Mouse (Mus musculus): ENCODE results near the gene Gm35315. TPM values are rescaled to one million over a fixed set of nuclear protein-coding genes. Genes with fewer than 3 reads are reported as not detected.

Gm35315 gene
- total and polyA plus RNA-seq, 3 experiments, result 0.10 to 7.4 (median 3.8) TPM

DNA sequence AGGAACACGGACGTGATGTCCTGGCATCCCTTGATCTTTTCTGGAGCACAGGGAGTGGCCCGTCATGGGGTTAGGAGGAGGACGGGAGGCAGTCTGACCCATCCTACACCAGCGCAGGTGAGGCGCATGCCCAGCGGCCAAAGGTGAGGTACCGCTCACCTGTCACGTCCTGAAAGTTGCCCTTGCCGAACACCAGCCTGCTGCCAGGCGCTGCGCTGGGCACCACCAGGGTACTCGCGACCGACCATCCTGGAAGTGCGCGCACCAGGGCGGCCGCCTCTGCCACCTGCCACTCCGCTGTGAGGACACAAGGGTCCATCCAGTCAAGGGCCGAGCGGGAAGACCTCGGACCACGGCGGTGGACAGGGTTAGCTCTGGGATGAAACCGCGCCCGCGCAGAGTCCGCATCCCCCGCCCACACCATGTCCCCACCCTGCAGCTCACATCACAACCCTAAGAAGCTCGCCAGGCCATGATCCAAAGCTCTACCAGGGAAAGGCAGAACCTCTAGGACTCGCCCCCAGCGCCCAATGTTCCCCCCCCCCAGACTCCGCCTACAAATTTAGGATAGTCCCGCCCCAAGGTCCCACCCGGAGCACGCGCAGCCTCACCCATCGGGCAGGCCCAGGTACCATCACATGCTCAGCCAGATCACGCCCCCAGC, 12.8 kb upstream of the Gm35315 start:
- peaks cover 50% of the 10 kb centered on the region for H3K36me3 ChIP-seq (replicated peaks)
- ATAC-seq (ENCODE audit: extremely low read depth, insufficient number of reproducible peaks, low FRiP score, poor library complexity, severe bottlenecking) (no peak), DNase-seq (ENCODE audit: low spot score) (no peak)
- TF ChIP-seq POLR2AphosphoS5 (IDR thresholded peaks at IDR 0.05; ENCODE audit: insufficient replicate concordance, low read depth, low read length) (no peak), GATA2 (IDR thresholded peaks at IDR 0.05; ENCODE audit: borderline replicate concordance, low read depth, low read length) (no peak), GATA1 (IDR thresholded peaks at IDR 0.05; ENCODE audit: borderline replicate concordance, low read length) (no peak), TAL1 (conservative IDR thresholded peaks at IDR 0.05; ENCODE audit: low read depth, low read length) (no peak), CTCF (IDR thresholded peaks at IDR 0.05; ENCODE audit: low read depth, low read length) (no peak)
- H3K4me3 ChIP-seq (ENCODE audit: low read depth, low read length), result peak overlapping the region; percentile 87
- no peaks in the 10 kb centered on the region for H3K27me3 ChIP-seq (ENCODE audit: insufficient read depth, low read length)
- H3K4me1 ChIP-seq (ENCODE audit: insufficient read depth, low read depth, low read length), result peaks cover 49% of the 10 kb centered on the region
- H3K9me3 ChIP-seq (replicated peaks), result peaks cover 44% of the 10 kb centered on the region

DNA sequence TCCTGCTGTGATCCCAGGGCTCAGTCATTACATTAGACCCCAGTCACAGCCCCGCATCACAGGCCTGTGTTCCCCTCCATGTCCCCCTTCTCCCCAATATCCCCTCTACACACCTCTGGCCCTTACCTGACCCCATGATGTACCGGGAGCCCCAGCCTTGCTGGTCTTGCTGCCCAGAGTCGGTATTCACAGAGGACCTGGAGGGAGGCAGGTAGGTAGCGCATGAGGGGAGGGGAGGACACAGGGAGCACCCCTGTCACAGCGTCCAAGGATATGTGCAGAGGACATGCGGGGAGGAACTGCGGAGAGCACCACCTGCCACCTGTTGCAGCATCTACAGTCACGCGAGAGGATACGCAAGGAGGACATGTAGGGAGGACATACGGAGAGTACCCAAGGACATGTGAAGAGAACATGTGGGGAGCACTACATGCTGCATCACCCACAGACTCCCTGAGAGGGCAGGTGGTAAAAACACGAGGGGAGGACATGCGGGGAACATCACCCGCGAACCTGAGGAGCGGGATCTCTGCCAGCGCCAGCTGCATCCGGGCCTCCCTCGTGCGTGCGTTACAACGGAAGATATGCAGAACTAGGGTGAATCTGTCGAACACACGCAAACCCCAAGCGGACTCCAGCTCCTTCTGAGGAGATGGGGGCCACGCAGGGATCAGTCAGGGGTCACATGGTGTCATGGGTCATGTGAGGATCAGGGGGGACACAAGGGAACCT, 12.1 kb upstream of the Gm35315 start:
- peaks cover 56% of the 10 kb centered on the region for H3K36me3 ChIP-seq (replicated peaks)
- TF ChIP-seq CTCF (IDR thresholded peaks at IDR 0.05; ENCODE audit: low read depth, low read length), result no peak
- no peak for TF ChIP-seq GATA2 (IDR thresholded peaks at IDR 0.05; ENCODE audit: borderline replicate concordance, low read depth, low read length)
- TF ChIP-seq TAL1 (conservative IDR thresholded peaks at IDR 0.05; ENCODE audit: low read depth, low read length), result no peak
- H3K4me1 ChIP-seq (ENCODE audit: insufficient read depth, low read depth, low read length), result peaks cover 50% of the 10 kb centered on the region
- H3K27me3 ChIP-seq (ENCODE audit: insufficient read depth, low read length), result no peaks in the 10 kb centered on the region
- ATAC-seq (ENCODE audit: extremely low read depth, insufficient number of reproducible peaks, low FRiP score, poor library complexity, severe bottlenecking), result no peak
- H3K9me3 ChIP-seq (replicated peaks), result peaks cover 51% of the 10 kb centered on the region
- DNase-seq (ENCODE audit: low spot score), result no peak
- peak overlapping the region; percentile 87 for H3K4me3 ChIP-seq (ENCODE audit: low read depth, low read length)

DNA sequence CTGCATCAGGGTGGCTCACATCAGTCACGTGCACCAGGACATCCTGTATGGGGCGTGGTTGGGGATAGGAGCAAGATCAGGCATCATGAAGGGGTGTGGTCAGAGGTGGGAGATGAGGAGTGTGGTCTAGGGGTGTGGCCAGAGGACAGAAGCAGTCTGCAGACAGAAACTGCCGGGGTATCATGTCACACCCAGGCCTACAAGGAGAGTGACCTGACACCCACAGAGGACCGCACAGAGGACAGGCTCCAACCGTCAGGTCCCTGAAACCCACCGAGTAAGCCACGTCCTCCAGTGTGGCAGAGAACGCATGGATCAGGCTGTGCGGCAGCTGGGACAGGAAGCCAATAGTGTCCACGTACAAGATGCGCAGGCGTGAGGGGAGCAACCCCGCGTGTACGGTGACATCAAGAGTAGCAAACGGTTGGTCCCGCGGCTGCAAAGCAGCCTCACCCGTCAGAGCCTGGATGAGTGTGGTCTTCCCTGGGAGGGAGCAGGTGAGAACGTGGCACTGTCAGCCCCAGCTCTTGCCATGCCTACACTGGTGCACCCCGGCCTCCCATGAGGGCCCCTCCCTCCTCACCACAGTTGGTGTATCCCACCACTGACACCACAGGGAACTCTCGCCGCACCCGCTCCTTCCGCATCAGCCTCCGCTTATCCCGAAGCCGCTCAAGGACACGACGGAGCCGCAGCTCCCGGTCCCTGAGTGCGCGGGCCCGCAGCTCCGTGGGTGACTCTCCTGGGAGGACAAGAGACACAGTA, 10.6 kb upstream of the Gm35315 start:
- DNase-seq (ENCODE audit: low spot score) (no peak), ATAC-seq (ENCODE audit: extremely low read depth, insufficient number of reproducible peaks, low FRiP score, poor library complexity, severe bottlenecking) (no peak)
- Histone ChIP-seq H3K36me3 (replicated peaks) (peaks cover 56% of the 10 kb centered on the region), H3K4me1 (ENCODE audit: insufficient read depth, low read depth, low read length) (peaks cover 55% of the 10 kb centered on the region), H3K27me3 (ENCODE audit: insufficient read depth, low read length) (peaks cover 4% of the 10 kb centered on the region; the same call in 1 of the 2 replicates), H3K4me3 (ENCODE audit: low read depth, low read length) (peak overlapping the region; percentile 21; the same call in 1 of the 2 replicates), H3K9me3 (replicated peaks) (peaks cover 53% of the 10 kb centered on the region)
- no peak for TF ChIP-seq GATA2 (IDR thresholded peaks at IDR 0.05; ENCODE audit: borderline replicate concordance, low read depth, low read length)
- no peak for TF ChIP-seq CTCF (IDR thresholded peaks at IDR 0.05; ENCODE audit: low read depth, low read length)
- no peak for TF ChIP-seq POLR2AphosphoS5 (IDR thresholded peaks at IDR 0.05; ENCODE audit: insufficient replicate concordance, low read depth, low read length)
- no peak for TF ChIP-seq TAL1 (conservative IDR thresholded peaks at IDR 0.05; ENCODE audit: low read depth, low read length)
- TF ChIP-seq GATA1 (IDR thresholded peaks at IDR 0.05; ENCODE audit: borderline replicate concordance, low read length), result no peak

DNA sequence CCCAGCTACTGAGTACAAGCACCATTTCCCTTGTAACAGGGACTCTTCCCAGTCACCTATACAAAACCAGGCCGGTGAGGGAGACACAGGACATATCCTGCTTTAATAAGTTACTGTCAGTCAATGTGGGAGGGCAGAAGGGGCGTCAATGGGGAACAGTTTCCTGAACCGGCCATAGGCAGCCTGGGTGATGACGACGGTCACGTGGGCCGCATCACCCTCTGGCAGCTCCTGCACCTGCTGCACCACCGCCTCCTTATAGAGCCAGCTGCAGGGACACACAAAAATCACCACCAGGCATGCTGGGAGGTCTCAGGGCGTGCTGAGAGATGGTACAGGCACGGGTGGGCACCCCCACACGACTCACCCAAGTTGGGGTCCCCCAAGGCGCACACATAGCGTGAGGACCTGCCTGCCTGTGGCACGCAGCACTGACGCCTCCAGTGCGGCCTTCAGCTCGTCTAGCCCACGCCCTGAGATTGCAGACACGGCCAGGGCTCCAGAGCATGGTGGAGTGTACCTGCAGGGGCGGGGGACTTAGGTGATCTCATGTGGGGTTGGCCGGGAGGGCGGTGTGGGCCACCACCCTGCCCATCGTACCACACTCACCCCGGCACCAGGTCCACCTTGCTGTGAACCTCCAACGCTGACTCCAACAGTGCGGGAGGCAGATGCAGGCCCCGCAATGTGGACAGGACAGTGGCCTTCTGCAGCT, 9.8 kb upstream of the Gm35315 start:
- TF ChIP-seq CTCF (IDR thresholded peaks at IDR 0.05; ENCODE audit: low read depth, low read length), result no peak
- TF ChIP-seq GATA2 (IDR thresholded peaks at IDR 0.05; ENCODE audit: borderline replicate concordance, low read depth, low read length), result no peak
- no peak for TF ChIP-seq TAL1 (conservative IDR thresholded peaks at IDR 0.05; ENCODE audit: low read depth, low read length)
- no peak for TF ChIP-seq POLR2AphosphoS5 (IDR thresholded peaks at IDR 0.05; ENCODE audit: insufficient replicate concordance, low read depth, low read length)
- no peak for TF ChIP-seq GATA1 (IDR thresholded peaks at IDR 0.05; ENCODE audit: borderline replicate concordance, low read length)
- peaks cover 56% of the 10 kb centered on the region for H3K36me3 ChIP-seq (replicated peaks)

GRCm38 (mm10) chr5:110102853-110103625, 8.8 kb upstream of the Gm35315 start:
- Histone ChIP-seq H3K36me3 (replicated peaks) (peaks cover 56% of the 10 kb centered on the region), H3K4me1 (ENCODE audit: insufficient read depth, low read depth, low read length) (peaks cover 52% of the 10 kb centered on the region), H3K27me3 (ENCODE audit: insufficient read depth, low read length) (peaks cover 4% of the 10 kb centered on the region; the same call in 1 of the 2 replicates), H3K4me3 (ENCODE audit: low read depth, low read length) (no peak overlapping the region), H3K9me3 (replicated peaks) (peaks cover 53% of the 10 kb centered on the region)
- TF ChIP-seq GATA1 (IDR thresholded peaks at IDR 0.05; ENCODE audit: borderline replicate concordance, low read length), result no peak
- TF ChIP-seq GATA2 (IDR thresholded peaks at IDR 0.05; ENCODE audit: borderline replicate concordance, low read depth, low read length), result no peak
- no peak for TF ChIP-seq CTCF (IDR thresholded peaks at IDR 0.05; ENCODE audit: low read depth, low read length)
- no peak for TF ChIP-seq POLR2AphosphoS5 (IDR thresholded peaks at IDR 0.05; ENCODE audit: insufficient replicate concordance, low read depth, low read length)
- TF ChIP-seq TAL1 (conservative IDR thresholded peaks at IDR 0.05; ENCODE audit: low read depth, low read length), result no peak
- ATAC-seq (ENCODE audit: extremely low read depth, insufficient number of reproducible peaks, low FRiP score, poor library complexity, severe bottlenecking) (no peak), DNase-seq (ENCODE audit: low spot score) (peak; percentile 3)

More for the DNA sequence above, 9.8 kb upstream of the Gm35315 start:
- Histone ChIP-seq H3K9me3 (replicated peaks) (peaks cover 53% of the 10 kb centered on the region), H3K27me3 (ENCODE audit: insufficient read depth, low read length) (peaks cover 4% of the 10 kb centered on the region; the same call in 1 of the 2 replicates), H3K4me3 (ENCODE audit: low read depth, low read length) (peak overlapping the region; percentile 21; the same call in 1 of the 2 replicates), H3K4me1 (ENCODE audit: insufficient read depth, low read depth, low read length) (peaks cover 58% of the 10 kb centered on the region)
- no peak for ATAC-seq (ENCODE audit: extremely low read depth, insufficient number of reproducible peaks, low FRiP score, poor library complexity, severe bottlenecking)
- no peak for DNase-seq (ENCODE audit: low spot score)

Measured in G1E (cell line).